Mouse (Mus musculus) liver, postnatal 0 days (tissue): ENCODE data around the gene Hhat. TPM values are rescaled to one million over a fixed set of nuclear protein-coding genes. Genes with fewer than 3 reads are reported as not detected.

Source experiments
- ATAC-seq: fragments of 200-750 bp; cut with Nextera tagmentation; 2 replicates; pipeline ENCODE4 v1.8.0; 2017; ENCODE audit warnings: mild to moderate bottlenecking, moderate library complexity
- DNase-seq: peaks from one replicate; pipeline ENCODE4 v3.0.0-alpha.2; 2016
- H3K27ac ChIP-seq: fragments of 300-500 bp; sonication (generic); 2 replicates; pipeline ENCODE4 v1.5.1; 2014; ENCODE audit warnings: antibody characterized with exemption, moderate library complexity, mild to moderate bottlenecking, low read depth
- H3K27me3 ChIP-seq: fragments of 300-500 bp; sonication (generic); 2 replicates; pipeline ENCODE4 v1.6.1; 2014; ENCODE audit warnings: low read length, control low read depth, mixed read lengths; ENCODE audit not compliant: insufficient read depth
- H3K36me3 ChIP-seq: fragments of 300-500 bp; sonication (generic); replicated peaks from 2 replicates; pipeline ENCODE4 v1.6.1; 2014; ENCODE audit warnings: mild to moderate bottlenecking, control low read depth, low read length, moderate library complexity, mixed read lengths; ENCODE audit not compliant: insufficient read depth
- H3K4me1 ChIP-seq: fragments of 300-500 bp; sonication (generic); 2 replicates; pipeline ENCODE4 v1.6.1; 2014; ENCODE audit warnings: antibody characterized with exemption, mild to moderate bottlenecking, control low read depth; ENCODE audit not compliant: insufficient read depth
- H3K4me2 ChIP-seq: fragments of 300-500 bp; sonication (generic); 2 replicates; pipeline ENCODE4 v1.6.1; 2014; ENCODE audit warnings: low read depth, mild to moderate bottlenecking, low read length, moderate library complexity, mixed read lengths
- H3K4me3 ChIP-seq: fragments of 300-500 bp; sonication (generic); 2 replicates; pipeline ENCODE4 v1.5.1; 2014; ENCODE audit warnings: low read depth, low read length
- H3K9ac ChIP-seq: fragments of 300-500 bp; sonication (generic); replicated peaks from 2 replicates; pipeline ENCODE4 v1.6.1; 2014; ENCODE audit warnings: mild to moderate bottlenecking, moderate library complexity
- H3K9me3 ChIP-seq: fragments of 300-500 bp; sonication (generic); 2 replicates; pipeline ENCODE4 v1.6.1; 2016; ENCODE audit warnings: mild to moderate bottlenecking, control low read depth, low read length, mixed read lengths
- CTCF ChIP-seq: sonication (generic); IDR thresholded peaks from 2 replicates; pipeline ENCODE4 v1.5.1; 2016; ENCODE audit warnings: antibody characterized with exemption, low read depth
- EP300 ChIP-seq: IDR thresholded peaks from 2 replicates; pipeline ENCODE4 v1.6.1; 2016; ENCODE audit warnings: antibody characterized with exemption, low read depth, mild to moderate bottlenecking
- WGBS: fragments of 180-500 bp; shearing (Covaris S2); extraction: QIAGEN DNeasy Blood & Tissue Kit; methylation state at CpG from one replicate; pipeline ENCODE4 v1.1.7; 2014; ENCODE audit not compliant: insufficient replicate concordance; 5-methylcytosine and 5-hydroxymethylcytosine counted together
- polyA plus RNA-seq: library from polyadenylated mRNA; unstranded; fragments of >200 nt; fragmentation: Nextera tagmentation; extraction: Ambion mirVana; gene quantifications from 2 replicates; pipeline ENCODE4 v1.2.1, GENCODE M21; 2015

The Hhat gene
- polyA plus RNA-seq, 1 experiment from 2014 or later = 1.1 TPM

GRCm38 (mm10) chr1:192525711-192526350 is 245.2 kb downstream of the Hhat start:
- Histone ChIP-seq H3K36me3 (no peaks in the 10 kb centered on the region), H3K4me3 (no peak overlapping the region), H3K4me1 (no peaks in the 10 kb centered on the region), H3K4me2 (no peak overlapping the region), H3K27ac (no peak overlapping the region), H3K27me3 (no peaks in the 10 kb centered on the region), H3K9me3 (no peaks in the 10 kb centered on the region), H3K9ac (no peak overlapping the region)
- ATAC-seq (no peak), DNase-seq (no peak)
- TF ChIP-seq CTCF = no peak
- no peak for TF ChIP-seq EP300
- WGBS = 73% methylated on average over 14 of the region's 14 CpGs

GRCm38 (mm10) chr1:192522376-192523178 is 248.4 kb downstream of the Hhat start:
- Histone ChIP-seq H3K4me1 (no peaks in the 10 kb centered on the region), H3K4me3 (no peak overlapping the region), H3K27me3 (no peaks in the 10 kb centered on the region), H3K27ac (no peak overlapping the region), H3K9me3 (no peaks in the 10 kb centered on the region), H3K4me2 (no peak overlapping the region), H3K9ac (no peak overlapping the region), H3K36me3 (no peaks in the 10 kb centered on the region)
- no peak for TF ChIP-seq CTCF
- TF ChIP-seq EP300 = no peak
- DNase-seq = no peak
- 63% methylated on average over 12 of the region's 12 CpGs for WGBS
- no peak for ATAC-seq

DNA sequence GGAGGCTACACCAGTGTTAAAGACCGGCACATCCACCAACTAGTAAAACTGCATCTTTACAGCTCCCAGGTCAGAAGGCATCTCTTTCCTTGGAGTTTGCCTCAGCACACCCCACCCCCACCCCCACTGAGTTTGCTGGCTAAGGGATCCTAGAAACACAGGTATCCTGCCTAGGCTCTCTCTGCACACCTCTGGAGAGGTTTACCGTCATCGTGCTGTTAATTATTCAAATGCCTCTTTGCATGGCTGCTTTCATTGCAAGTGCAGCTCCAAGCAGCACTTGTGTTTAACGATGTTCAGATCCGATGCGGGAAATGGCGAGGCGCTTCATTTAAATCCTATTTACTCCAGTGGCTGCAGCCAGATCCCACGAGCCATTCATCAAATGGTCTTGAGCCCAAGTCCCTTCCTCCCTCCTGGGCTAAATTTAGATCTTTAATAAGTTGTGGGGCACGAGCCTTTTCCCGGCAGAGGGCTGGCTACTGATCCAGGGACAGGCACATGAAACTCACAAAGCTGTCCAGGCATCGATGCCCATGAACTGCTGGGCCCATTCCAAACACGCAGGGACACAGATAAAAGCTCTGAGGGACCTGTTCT is 250.1 kb downstream of the Hhat start:
- Histone ChIP-seq H3K9ac (no peak overlapping the region), H3K4me3 (no peak overlapping the region), H3K4me2 (no peak overlapping the region), H3K4me1 (no peaks in the 10 kb centered on the region), H3K36me3 (no peaks in the 10 kb centered on the region), H3K27ac (no peak overlapping the region), H3K27me3 (no peaks in the 10 kb centered on the region), H3K9me3 (no peaks in the 10 kb centered on the region)
- no peak for TF ChIP-seq EP300
- TF ChIP-seq CTCF = no peak
- 64% methylated on average over 13 of the region's 13 CpGs for WGBS
- ATAC-seq (no peak), DNase-seq (no peak)

- Histone ChIP-seq H3K27me3 (no peaks in the 10 kb centered on the region), H3K9ac (no peak overlapping the region), H3K36me3 (no peaks in the 10 kb centered on the region), H3K4me3 (no peak overlapping the region), H3K4me2 (no peak overlapping the region), H3K4me1 (no peaks in the 10 kb centered on the region), H3K27ac (no peak overlapping the region), H3K9me3 (no peaks in the 10 kb centered on the region)
- TF ChIP-seq EP300 (no peak), CTCF (no peak)
- WGBS = 75% methylated on average over 1 of the region's 1 CpGs
- DNase-seq = no peak
- ATAC-seq = no peak
Observed at GRCm38 (mm10) chr1:192519713-192520112, 251.3 kb downstream of the Hhat start.

GRCm38 (mm10) chr1:192515373-192515772 is 255.7 kb downstream of the Hhat start:
- Histone ChIP-seq H3K36me3 (no peaks in the 10 kb centered on the region), H3K4me3 (no peak overlapping the region), H3K27me3 (no peaks in the 10 kb centered on the region), H3K4me2 (no peak overlapping the region), H3K27ac (no peak overlapping the region), H3K9me3 (no peaks in the 10 kb centered on the region), H3K9ac (no peak overlapping the region), H3K4me1 (no peaks in the 10 kb centered on the region)
- no peak for DNase-seq
- no peak for TF ChIP-seq CTCF
- TF ChIP-seq EP300 = no peak
- no peak for ATAC-seq
- 71% methylated on average over 3 of the region's 3 CpGs for WGBS

GRCm38 (mm10) chr1:192512821-192513220 is 258.2 kb downstream of the Hhat start:
- Histone ChIP-seq H3K36me3 (no peaks in the 10 kb centered on the region), H3K4me1 (no peaks in the 10 kb centered on the region), H3K27ac (no peak overlapping the region), H3K4me2 (no peak overlapping the region), H3K27me3 (no peaks in the 10 kb centered on the region), H3K9me3 (no peaks in the 10 kb centered on the region), H3K9ac (no peak overlapping the region), H3K4me3 (no peak overlapping the region)
- no peak for TF ChIP-seq EP300
- TF ChIP-seq CTCF = no peak
- WGBS = 91% methylated on average over 1 of the region's 1 CpGs
- ATAC-seq = no peak
- no peak for DNase-seq
